Mouse (Mus musculus) heart, adult 2 months (tissue): ENCODE data around the gene Cfap77.

Experiments
- CTCF ChIP-seq: fragments of 200-600 bp; IDR thresholded peaks from 2 replicates; pipeline ENCODE4 v1.8.1; 2022; ENCODE audit warnings: antibody characterized with exemption, mild to moderate bottlenecking, moderate library complexity
- EP300 ChIP-seq: fragments of 200-500 bp; IDR thresholded peaks from 2 replicates; pipeline ENCODE4 v1.6.1; 2011; ENCODE audit warnings: low read depth, low read length, control low read depth; ENCODE audit not compliant: insufficient read depth
- POLR2A ChIP-seq: fragments of 200-500 bp; IDR thresholded peaks from 2 replicates; pipeline ENCODE4 v1.6.1; 2011; ENCODE audit warnings: mild to moderate bottlenecking, low read depth, low read length, control low read depth; ENCODE audit not compliant: insufficient read depth

DNA sequence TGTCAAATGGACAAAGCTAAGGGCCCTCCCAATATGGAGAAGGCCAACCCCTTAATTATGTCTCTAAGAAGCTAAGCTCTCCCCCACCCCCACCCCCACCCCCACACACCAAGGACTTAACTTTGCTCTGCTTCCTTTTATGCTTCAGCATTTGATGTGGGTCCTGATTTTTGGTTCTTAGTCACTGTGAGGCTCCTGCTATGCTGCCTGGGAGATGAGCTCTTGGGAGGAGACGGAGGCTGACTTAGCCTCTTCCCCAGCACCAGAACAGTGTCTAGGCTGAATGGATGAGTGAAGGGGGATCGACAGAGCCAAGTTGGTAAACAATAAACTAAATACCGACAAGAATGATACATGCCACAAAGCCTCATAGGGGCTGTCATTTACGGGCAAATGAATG, 41.9 kb upstream of the Cfap77 start:
- TF ChIP-seq CTCF (no peak), EP300 (no peak), POLR2A (no peak)
